Mouse (Mus musculus) Muller cell, postnatal 12 days (primary cell): ENCODE data around the gene Paqr6.
A peak's percentile ranks its signal among the peaks of the same experiment; 100 is the strongest.

Source experiments
- DNase-seq: peaks from one replicate; pipeline ENCODE4 v3.0.0-alpha.2; 2015; ENCODE audit errors: inconsistent ontology term

Paqr6 gene

GRCm38 (mm10) chr3:88409741-88410644, 45.6 kb downstream of the Paqr6 start, which contains the start of gene Pmf1:
Pmf1 (minus strand) TSS chr3:88410331.
- peak; percentile 96 for DNase-seq

- no peak for DNase-seq
Observed at GRCm38 (mm10) chr3:88410645-88411031, 46.3 kb downstream of the Paqr6 start.

- no peak for DNase-seq
Observed at GRCm38 (mm10) chr3:88411681-88412080, 47.3 kb downstream of the Paqr6 start.

GRCm38 (mm10) chr3:88412636-88413035, 48.3 kb downstream of the Paqr6 start:
- DNase-seq: no peak

GRCm38 (mm10) chr3:88415668-88416067, 51.3 kb downstream of the Paqr6 start:
- no peak for DNase-seq

- no peak for DNase-seq
Observed at GRCm38 (mm10) chr3:88418016-88418415, 53.6 kb downstream of the Paqr6 start.
